Mouse (Mus musculus): ENCODE results near the gene Cckbr. TPM values are rescaled to one million over a fixed set of nuclear protein-coding genes. Genes with fewer than 3 reads are reported as not detected.
A peak's percentile ranks its signal among the peaks of the same experiment; 100 is the strongest.

The Cckbr gene
- polyA plus RNA-seq, 1 experiment from 2014 or later: 3.8 TPM

DNA sequence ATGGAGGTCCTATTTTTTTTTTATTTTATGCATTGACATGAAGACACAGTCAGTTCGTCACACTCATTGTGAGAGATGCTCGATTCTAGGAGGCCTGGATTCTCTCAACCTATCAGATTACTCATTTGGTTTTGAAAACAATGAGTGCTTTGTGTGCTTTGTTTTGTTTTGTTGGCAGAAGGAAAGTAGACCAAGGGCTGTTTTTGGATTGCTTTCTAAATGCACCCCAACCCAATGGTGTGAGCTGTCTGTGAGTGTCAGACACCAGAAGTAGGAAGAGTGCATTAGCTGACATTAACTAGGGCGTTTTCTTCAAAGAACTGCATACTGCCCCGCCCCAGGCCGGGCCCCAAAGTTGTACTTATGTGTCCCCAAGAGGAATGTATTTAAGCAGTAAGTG, 54.5 kb downstream of the Cckbr start:
- Histone ChIP-seq H3K9ac (no peak overlapping the region), H3K27ac (peak overlapping the region; percentile 21; the same call in 1 of the 2 replicates), H3K4me2 (replicated peaks) (0 out of 2 replicates have a peak overlapping the region, but pooled peaks have one; percentile 86), H3K27me3 (ENCODE audit: control insufficient read depth, insufficient read depth, low read length) (no peaks in the 10 kb centered on the region), H3K9me3 (ENCODE audit: control insufficient read depth, low read length) (no peaks in the 10 kb centered on the region), H3K4me1 (replicated peaks; ENCODE audit: control insufficient read depth, insufficient read depth, low read length) (peaks cover 15% of the 10 kb centered on the region), H3K36me3 (replicated peaks; ENCODE audit: control insufficient read depth, insufficient read depth) (no peaks in the 10 kb centered on the region), H3K4me3 (replicated peaks; ENCODE audit: low read length) (no peak overlapping the region)
- WGBS: 38% methylated on average over 5 of the region's 5 CpGs
- no peak for DNase-seq (ENCODE audit: low spot score)
- ATAC-seq (ENCODE audit: low FRiP score): no peak

DNA sequence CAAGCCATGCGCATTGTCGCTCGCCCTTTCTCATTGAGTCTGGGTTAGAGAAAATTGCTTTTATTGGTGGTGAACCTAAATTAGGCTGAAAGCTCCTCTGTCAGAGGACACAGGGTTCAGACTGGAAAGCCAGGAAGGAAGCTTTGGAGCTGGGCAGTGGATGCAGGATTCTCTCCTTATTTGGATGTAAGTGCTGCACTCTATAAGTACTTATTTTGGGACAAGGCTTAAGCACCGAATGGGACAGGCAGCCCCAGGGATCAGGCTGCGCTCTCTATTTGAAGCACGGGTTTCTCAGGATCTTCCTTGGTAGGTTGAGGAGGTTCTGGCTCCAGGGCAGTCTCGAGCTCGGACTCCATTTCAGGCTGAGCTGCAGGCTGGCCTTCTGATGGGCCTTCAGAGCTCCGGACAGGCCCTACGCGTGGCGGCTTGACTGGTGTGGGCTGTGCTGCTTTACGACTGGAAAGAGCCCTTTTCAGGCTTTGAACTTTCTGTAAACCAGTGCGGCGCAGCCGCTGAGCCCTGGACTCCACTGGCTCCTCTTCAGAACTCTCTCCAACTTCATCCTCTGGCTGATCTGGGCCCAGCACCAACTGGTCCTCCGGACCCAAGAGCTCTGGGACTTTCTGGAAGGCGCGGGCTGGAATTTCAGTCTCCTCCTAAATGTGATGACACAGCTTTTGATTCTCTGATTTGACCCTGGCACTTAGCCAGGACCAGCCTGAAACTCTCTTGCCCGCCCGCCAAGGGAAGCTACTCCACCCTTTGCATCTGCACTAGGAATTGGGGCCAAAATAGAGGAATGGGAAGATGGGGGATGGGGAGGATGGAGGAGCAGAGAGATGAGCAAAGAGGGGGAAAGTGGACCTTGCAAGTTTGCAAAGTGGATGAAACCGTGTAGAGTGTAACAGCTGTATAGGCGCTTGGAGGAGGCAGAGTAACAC, 55.3 kb downstream of the Cckbr start:
- peaks cover 15% of the 10 kb centered on the region for H3K4me1 ChIP-seq (replicated peaks; ENCODE audit: control insufficient read depth, insufficient read depth, low read length)
- H3K27ac ChIP-seq: peak overlapping the region; percentile 70
- peak overlapping the region; percentile 43 for H3K4me3 ChIP-seq (replicated peaks; ENCODE audit: low read length)
- H3K4me2 ChIP-seq (replicated peaks): peak overlapping the region; percentile 86
- 64% methylated on average over 23 of the region's 23 CpGs for WGBS
- no peak for DNase-seq (ENCODE audit: low spot score)
- no peaks in the 10 kb centered on the region for H3K27me3 ChIP-seq (ENCODE audit: control insufficient read depth, insufficient read depth, low read length)
- no peaks in the 10 kb centered on the region for H3K36me3 ChIP-seq (replicated peaks; ENCODE audit: control insufficient read depth, insufficient read depth)
- H3K9me3 ChIP-seq (ENCODE audit: control insufficient read depth, low read length): no peaks in the 10 kb centered on the region
- no peak for ATAC-seq (ENCODE audit: low FRiP score)
- H3K9ac ChIP-seq: peak overlapping the region; percentile 85; the same call in 1 of the 2 replicates

DNA sequence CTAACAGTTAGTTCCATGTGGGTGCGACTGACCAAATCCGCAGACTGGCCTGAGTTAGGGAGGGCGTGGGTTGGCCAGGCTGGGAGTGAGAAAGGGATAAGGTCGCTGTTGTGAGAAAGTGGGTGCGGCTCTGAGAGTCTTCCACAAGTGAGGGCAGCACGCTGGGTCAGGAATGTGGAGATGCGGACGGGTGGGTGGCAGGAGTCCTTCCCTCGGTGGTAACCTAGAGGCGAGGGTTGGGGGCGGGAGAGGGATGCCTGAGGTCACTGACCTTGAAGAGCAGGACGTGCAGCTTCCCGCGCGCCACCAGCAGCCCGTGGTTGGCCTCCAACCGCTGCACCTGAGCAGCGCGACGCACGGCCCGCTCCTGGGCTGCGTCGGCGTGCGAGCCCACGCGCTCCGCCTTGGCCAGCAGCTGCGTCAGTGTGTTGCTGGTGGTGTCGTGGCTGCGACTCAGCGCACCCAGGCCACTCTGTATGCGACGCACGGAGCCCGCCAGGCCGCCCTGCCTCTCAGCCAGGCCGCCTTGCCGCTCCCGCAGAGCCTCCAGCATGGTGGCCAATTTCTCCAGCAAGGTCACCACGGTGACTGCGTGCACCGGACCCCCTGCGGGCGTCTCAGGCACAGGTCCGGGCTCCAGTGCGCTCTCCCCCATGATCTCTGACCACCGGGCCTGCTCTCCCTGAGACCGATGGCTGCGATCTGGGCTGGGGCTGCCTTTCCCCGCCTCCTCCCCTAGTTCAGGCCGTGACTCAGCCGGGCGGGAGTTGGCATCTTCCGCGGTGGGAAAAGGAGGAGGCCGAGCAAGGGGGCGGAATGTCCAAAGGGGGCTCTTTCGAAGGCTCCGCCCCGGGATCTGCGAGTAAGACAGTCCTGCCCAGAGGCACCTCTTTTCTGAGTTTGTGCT, 56.2 kb downstream of the Cckbr start, which contains the start of gene Cavin3:
Gene Cavin3 (minus strand): TSS at position 796 of the 907 bp plus-strand sequence.
- Histone ChIP-seq H3K9me3 (ENCODE audit: control insufficient read depth, low read length) (no peaks in the 10 kb centered on the region), H3K4me2 (replicated peaks) (peak within 1 kb of the TSS; percentile 86), H3K27me3 (ENCODE audit: control insufficient read depth, insufficient read depth, low read length) (no peaks in the 10 kb centered on the region), H3K9ac (peak within 1 kb of the TSS; percentile 85), H3K36me3 (replicated peaks; ENCODE audit: control insufficient read depth, insufficient read depth) (no peaks in the 10 kb centered on the region), H3K27ac (peak within 1 kb of the TSS; percentile 70), H3K4me1 (replicated peaks; ENCODE audit: control insufficient read depth, insufficient read depth, low read length) (peaks cover 15% of the 10 kb centered on the region), H3K4me3 (replicated peaks; ENCODE audit: low read length) (peak within 1 kb of the TSS; percentile 43)
- ATAC-seq (ENCODE audit: low FRiP score) (peak; percentile 91), DNase-seq (ENCODE audit: low spot score) (peak; percentile 75)
- 3% methylated on average over 60 of the region's 63 CpGs for WGBS

DNA sequence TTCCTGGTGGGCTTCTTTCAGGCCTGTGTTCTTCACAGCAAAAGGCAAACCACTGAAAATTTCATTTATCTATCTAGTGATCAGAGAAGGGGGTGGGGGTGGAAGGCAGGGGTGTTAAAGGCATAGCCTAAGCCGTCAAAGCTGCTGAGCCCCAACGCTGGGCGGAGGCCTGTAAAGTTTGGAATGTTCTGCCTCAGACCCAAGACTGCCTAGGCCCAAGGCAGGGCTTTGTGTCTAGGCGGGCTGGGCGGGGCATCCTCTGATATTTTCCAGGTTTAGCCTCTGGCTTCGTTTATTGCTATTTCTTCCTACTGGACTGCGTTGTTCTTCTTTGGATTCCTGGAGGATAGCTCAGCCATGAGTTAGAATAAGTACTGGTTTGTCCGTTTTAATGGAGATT, 56.9 kb downstream of the Cckbr start:
- ATAC-seq (ENCODE audit: low FRiP score) (peak; percentile 14), DNase-seq (ENCODE audit: low spot score) (no peak)
- Histone ChIP-seq H3K27me3 (ENCODE audit: control insufficient read depth, insufficient read depth, low read length) (no peaks in the 10 kb centered on the region), H3K4me1 (replicated peaks; ENCODE audit: control insufficient read depth, insufficient read depth, low read length) (peaks cover 15% of the 10 kb centered on the region), H3K4me2 (replicated peaks) (peak overlapping the region; percentile 86), H3K4me3 (replicated peaks; ENCODE audit: low read length) (peak overlapping the region; percentile 43), H3K27ac (peak overlapping the region; percentile 70), H3K36me3 (replicated peaks; ENCODE audit: control insufficient read depth, insufficient read depth) (no peaks in the 10 kb centered on the region), H3K9me3 (ENCODE audit: control insufficient read depth, low read length) (no peaks in the 10 kb centered on the region), H3K9ac (peak overlapping the region; percentile 85)
- WGBS: 47% methylated on average over 8 of the region's 8 CpGs

- Histone ChIP-seq H3K9me3 (ENCODE audit: control insufficient read depth, low read length) (no peaks in the 10 kb centered on the region), H3K27ac (no peak overlapping the region), H3K4me1 (replicated peaks; ENCODE audit: control insufficient read depth, insufficient read depth, low read length) (peaks cover 15% of the 10 kb centered on the region), H3K27me3 (ENCODE audit: control insufficient read depth, insufficient read depth, low read length) (no peaks in the 10 kb centered on the region), H3K4me3 (replicated peaks; ENCODE audit: low read length) (no peak overlapping the region), H3K36me3 (replicated peaks; ENCODE audit: control insufficient read depth, insufficient read depth) (no peaks in the 10 kb centered on the region), H3K4me2 (replicated peaks) (no peak overlapping the region), H3K9ac (no peak overlapping the region)
- 71% methylated on average over 5 of the region's 5 CpGs for WGBS
- DNase-seq (ENCODE audit: low spot score): no peak
- ATAC-seq (ENCODE audit: low FRiP score): no peak
Observed at GRCm38 (mm10) chr7:105485029-105485428, 59.5 kb downstream of the Cckbr start.

- Histone ChIP-seq H3K27ac (no peak overlapping the region), H3K4me1 (replicated peaks; ENCODE audit: control insufficient read depth, insufficient read depth, low read length) (peaks cover 3% of the 10 kb centered on the region), H3K4me2 (replicated peaks) (no peak overlapping the region), H3K36me3 (replicated peaks; ENCODE audit: control insufficient read depth, insufficient read depth) (no peaks in the 10 kb centered on the region), H3K4me3 (replicated peaks; ENCODE audit: low read length) (no peak overlapping the region), H3K27me3 (ENCODE audit: control insufficient read depth, insufficient read depth, low read length) (no peaks in the 10 kb centered on the region), H3K9ac (no peak overlapping the region), H3K9me3 (ENCODE audit: control insufficient read depth, low read length) (no peaks in the 10 kb centered on the region)
- no peak for DNase-seq (ENCODE audit: low spot score)
- ATAC-seq (ENCODE audit: low FRiP score): no peak
- WGBS: 83% methylated on average over 6 of the region's 6 CpGs
Observed at GRCm38 (mm10) chr7:105487104-105487876, 61.8 kb downstream of the Cckbr start.

- no peaks in the 10 kb centered on the region for H3K9me3 ChIP-seq (ENCODE audit: control insufficient read depth, low read length)
- no peak overlapping the region for H3K27ac ChIP-seq
- H3K4me2 ChIP-seq (replicated peaks): no peak overlapping the region
- no peaks in the 10 kb centered on the region for H3K27me3 ChIP-seq (ENCODE audit: control insufficient read depth, insufficient read depth, low read length)
- H3K9ac ChIP-seq: no peak overlapping the region
- DNase-seq (ENCODE audit: low spot score): no peak
- no peaks in the 10 kb centered on the region for H3K36me3 ChIP-seq (replicated peaks; ENCODE audit: control insufficient read depth, insufficient read depth)
- no peak for ATAC-seq (ENCODE audit: low FRiP score)
- H3K4me3 ChIP-seq (replicated peaks; ENCODE audit: low read length): no peak overlapping the region
- WGBS: 89% methylated on average over 3 of the region's 3 CpGs
- H3K4me1 ChIP-seq (replicated peaks; ENCODE audit: control insufficient read depth, insufficient read depth, low read length): no peaks in the 10 kb centered on the region
Observed at GRCm38 (mm10) chr7:105497881-105498280, 72.3 kb downstream of the Cckbr start.

DNA sequence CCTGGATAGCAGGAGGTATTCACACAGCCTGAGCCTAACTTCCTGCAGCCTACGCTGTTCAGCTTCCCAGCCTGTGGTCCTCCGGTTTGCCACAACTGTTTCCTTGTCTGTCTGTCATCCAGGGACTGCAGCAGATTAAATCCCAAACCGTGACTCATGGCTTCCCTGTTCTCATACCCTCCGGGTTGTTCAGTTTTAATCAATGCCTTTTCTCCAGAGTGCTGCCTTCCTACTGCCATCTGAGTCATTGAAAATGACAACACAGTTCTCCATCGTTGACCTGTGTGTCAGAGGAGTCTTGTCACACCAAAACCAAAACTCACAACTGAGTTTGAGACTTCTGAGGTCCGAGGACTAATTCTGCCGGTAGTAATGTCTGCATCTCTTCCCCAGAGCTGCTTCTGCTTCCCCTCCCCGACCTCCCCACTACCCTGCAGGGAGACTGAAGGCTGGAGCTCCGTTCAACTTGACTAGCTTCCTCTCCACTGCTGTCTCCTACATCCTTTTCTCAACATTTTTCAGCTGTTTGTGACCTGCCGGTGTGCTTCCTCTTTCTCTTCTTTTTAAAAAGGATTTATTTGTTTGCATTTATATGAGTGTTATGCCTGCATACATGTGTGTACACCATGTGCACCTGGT, 73.4 kb downstream of the Cckbr start:
- ATAC-seq (ENCODE audit: low FRiP score) (no peak), DNase-seq (ENCODE audit: low spot score) (no peak)
- Histone ChIP-seq H3K4me3 (replicated peaks; ENCODE audit: low read length) (no peak overlapping the region), H3K27me3 (ENCODE audit: control insufficient read depth, insufficient read depth, low read length) (no peaks in the 10 kb centered on the region), H3K9me3 (ENCODE audit: control insufficient read depth, low read length) (no peaks in the 10 kb centered on the region), H3K9ac (no peak overlapping the region), H3K36me3 (replicated peaks; ENCODE audit: control insufficient read depth, insufficient read depth) (no peaks in the 10 kb centered on the region), H3K4me1 (replicated peaks; ENCODE audit: control insufficient read depth, insufficient read depth, low read length) (no peaks in the 10 kb centered on the region), H3K4me2 (replicated peaks) (no peak overlapping the region), H3K27ac (no peak overlapping the region)
- WGBS: 62% methylated on average over 10 of the region's 10 CpGs
